Mouse (Mus musculus) spleen, adult 2 months (tissue): ENCODE measurements around the gene C3ar1. TPM values are rescaled to one million over a fixed set of nuclear protein-coding genes. Genes with fewer than 3 reads are reported as not detected.
A peak's percentile ranks its signal among the peaks of the same experiment; 100 is the strongest.

Experiments
- DNase-seq, 2 experiments: peaks; one replicate each; pipeline versions ENCODE4 v3.0.0 to v3.0.0-alpha.2; 2012 to 2021; ENCODE audit warnings: low spot score in 2 of 2, low read depth in 1 of 2
- H3K27ac ChIP-seq: fragments of 200-500 bp; 2 replicates; pipeline ENCODE4 v1.5.1; 2012; ENCODE audit warnings: low read length, inconsistent platforms; ENCODE audit not compliant: insufficient read depth
- H3K27me3 ChIP-seq: fragments of 200-500 bp; 2 replicates; pipeline ENCODE4 v1.6.1; 2012; ENCODE audit warnings: mild to moderate bottlenecking, moderate library complexity, low read length, inconsistent platforms; ENCODE audit not compliant: control insufficient read depth, insufficient read depth
- H3K36me3 ChIP-seq: fragments of 200-500 bp; 2 replicates; pipeline ENCODE4 v1.6.1; 2012; ENCODE audit warnings: mild to moderate bottlenecking, low read length, inconsistent platforms; ENCODE audit not compliant: control insufficient read depth, insufficient read depth
- H3K4me1 ChIP-seq: fragments of 200-500 bp; 2 replicates; pipeline ENCODE4 v1.6.1; 2011; ENCODE audit warnings: inconsistent platforms; ENCODE audit not compliant: control insufficient read depth, insufficient read depth, insufficient read length
- H3K4me3 ChIP-seq: fragments of 200-500 bp; 2 replicates; pipeline ENCODE4 v1.5.1; 2011; ENCODE audit warnings: mild to moderate bottlenecking, inconsistent platforms; ENCODE audit not compliant: insufficient read depth, insufficient read length; ENCODE audit errors: extremely low read depth
- CTCF ChIP-seq: fragments of 200-500 bp; IDR thresholded peaks from 2 replicates; pipeline ENCODE4 v1.5.1; 2011; ENCODE audit warnings: mild to moderate bottlenecking, inconsistent platforms; ENCODE audit not compliant: insufficient read depth, insufficient read length, insufficient replicate concordance; ENCODE audit errors: extremely low read depth
- POLR2A ChIP-seq: fragments of 200-500 bp; IDR thresholded peaks from 2 replicates; pipeline ENCODE4 v1.6.1; 2011; ENCODE audit warnings: low read depth, low read length, inconsistent platforms
- WGBS: fragments of 180-500 bp; shearing (Covaris S2); methylation state at CpG from one replicate; pipeline ENCODE4 v1.1.7; 2018; 5-methylcytosine and 5-hydroxymethylcytosine counted together
- polyA plus RNA-seq: library from polyadenylated mRNA; depleted of rRNA; stranded (reverse); fragments of >200 nt; gene quantifications from 2 replicates; pipeline ENCODE4 v1.2.3, GENCODE M21; 2012; rRNA removed

The C3ar1 gene
- polyA plus RNA-seq: 0.33 and 0.45 TPM in 2 replicates

GRCm38 (mm10) chr6:122855955-122856354, at the start of gene C3ar1:
C3ar1 (minus strand) TSS chr6:122856161.
- WGBS: 36% methylated on average over 7 of the region's 7 CpGs
- no peak for DNase-seq
- H3K4me1 ChIP-seq: no peaks in the 10 kb centered on the region
- H3K4me3 ChIP-seq: no peak within 1 kb of the TSS
- no peak within 1 kb of the TSS for H3K27ac ChIP-seq
- H3K36me3 ChIP-seq: no peaks in the 10 kb centered on the region
- H3K27me3 ChIP-seq: no peaks in the 10 kb centered on the region
- no peak for TF ChIP-seq POLR2A
- TF ChIP-seq CTCF: no peak

- Histone ChIP-seq H3K4me3 (no peak overlapping the region), H3K27me3 (no peaks in the 10 kb centered on the region), H3K27ac (no peak overlapping the region), H3K4me1 (no peaks in the 10 kb centered on the region), H3K36me3 (peaks cover 15% of the 10 kb centered on the region)
- WGBS: 7% methylated on average over 2 of the region's 2 CpGs
- no peak for TF ChIP-seq POLR2A
- peak; percentile 62; the same call in 1 of the 2 replicates for TF ChIP-seq CTCF
- peak in 1 of 2 experiments; percentile 69 for DNase-seq
Observed at GRCm38 (mm10) chr6:122892442-122893049, 36.6 kb upstream of the C3ar1 start.

GRCm38 (mm10) chr6:122889599-122889998, 33.6 kb upstream of the C3ar1 start:
- Histone ChIP-seq H3K4me1 (no peaks in the 10 kb centered on the region), H3K4me3 (no peak overlapping the region)
- WGBS: 93% methylated on average over 2 of the region's 2 CpGs

GRCm38 (mm10) chr6:122883603-122884002, 27.6 kb upstream of the C3ar1 start:
- peaks cover 61% of the 10 kb centered on the region for H3K36me3 ChIP-seq
- H3K27me3 ChIP-seq: no peaks in the 10 kb centered on the region
- H3K4me3 ChIP-seq: no peak overlapping the region
- H3K4me1 ChIP-seq: no peaks in the 10 kb centered on the region
- DNase-seq: no peak
- TF ChIP-seq POLR2A: no peak
- no peak for TF ChIP-seq CTCF
- no peak overlapping the region for H3K27ac ChIP-seq
- 96% methylated on average over 9 of the region's 9 CpGs for WGBS

More at GRCm38 (mm10) chr6:122889599-122889998, 33.6 kb upstream of the C3ar1 start:
- H3K27me3 ChIP-seq: no peaks in the 10 kb centered on the region
- TF ChIP-seq POLR2A: no peak
- TF ChIP-seq CTCF: no peak
- no peak overlapping the region for H3K27ac ChIP-seq
- H3K36me3 ChIP-seq: peaks cover 30% of the 10 kb centered on the region
- no peak for DNase-seq

GRCm38 (mm10) chr6:122881287-122881686, 25.3 kb upstream of the C3ar1 start:
- WGBS: 95% methylated on average over 12 of the region's 12 CpGs
- Histone ChIP-seq H3K36me3 (peaks cover 44% of the 10 kb centered on the region), H3K27me3 (no peaks in the 10 kb centered on the region), H3K27ac (no peak overlapping the region), H3K4me3 (no peak overlapping the region), H3K4me1 (no peaks in the 10 kb centered on the region)
- TF ChIP-seq CTCF (no peak), POLR2A (no peak)
- DNase-seq: no peak

GRCm38 (mm10) chr6:122879781-122880505, 24.0 kb upstream of the C3ar1 start:
- Histone ChIP-seq H3K4me1 (peaks cover 2% of the 10 kb centered on the region; the same call in 1 of the 2 replicates), H3K4me3 (no peak overlapping the region), H3K27me3 (no peaks in the 10 kb centered on the region), H3K36me3 (peaks cover 39% of the 10 kb centered on the region), H3K27ac (no peak overlapping the region)
- TF ChIP-seq CTCF: no peak
- TF ChIP-seq POLR2A: no peak
- 92% methylated on average over 7 of the region's 7 CpGs for WGBS
- DNase-seq: no peak

GRCm38 (mm10) chr6:122879141-122879735, 23.3 kb upstream of the C3ar1 start:
- Histone ChIP-seq H3K4me1 (peaks cover 2% of the 10 kb centered on the region), H3K36me3 (peaks cover 35% of the 10 kb centered on the region), H3K4me3 (no peak overlapping the region), H3K27me3 (no peaks in the 10 kb centered on the region; the same call in 1 of the 2 replicates), H3K27ac (no peak overlapping the region)
- DNase-seq: no peak
- TF ChIP-seq CTCF (no peak), POLR2A (no peak)
- 85% methylated on average over 7 of the region's 7 CpGs for WGBS
